Mouse (Mus musculus): ENCODE results near the gene Zfp42. TPM values are rescaled to one million over a fixed set of nuclear protein-coding genes. Genes with fewer than 3 reads are reported as not detected.
"Not testable (repeated sequence)": the region's sequence is repeated elsewhere in the genome, so short reads cannot be mapped to it uniquely, and the experiment has no call there.

The Zfp42 gene
- polyA plus RNA-seq (2015; fragmentation: Nextera tagmentation; extraction: Ambion mirVana) = not detected in 2 replicates

GRCm38 (mm10) chr8:43306896-43307295 lies at the start of gene Zfp42:
Gene Zfp42 (minus strand): TSS chr8:43306980.
- H3K9me3 ChIP-seq (ENCODE audit: control insufficient read depth, low read length) = 0 out of 2 replicates have a peak, but pooled peaks cover 3% of the 10 kb centered on the region
- H3K27me3 ChIP-seq (replicated peaks; ENCODE audit: control insufficient read depth, insufficient read depth, low read length) = no peaks in the 10 kb centered on the region
- no peak for ATAC-seq
- no peak within 1 kb of the TSS for H3K4me2 ChIP-seq (ENCODE audit: low read depth, low read length)
- no peaks in the 10 kb centered on the region for H3K4me1 ChIP-seq (ENCODE audit: control insufficient read depth, insufficient read depth, low read length)
- H3K27ac ChIP-seq (ENCODE audit: low read length) = no peak within 1 kb of the TSS
- H3K9ac ChIP-seq (ENCODE audit: low read depth, low read length) = no peak within 1 kb of the TSS
- WGBS = 42% methylated on average over 14 of the region's 14 CpGs
- H3K36me3 ChIP-seq (ENCODE audit: control insufficient read depth, insufficient read depth, low read length) = no peaks in the 10 kb centered on the region
- H3K4me3 ChIP-seq (ENCODE audit: low read length) = no peak within 1 kb of the TSS

GRCm38 (mm10) chr8:43356069-43356770 lies 49.4 kb upstream of the Zfp42 start:
- Histone ChIP-seq H3K9me3 (ENCODE audit: control insufficient read depth, low read length) (no peaks in the 10 kb centered on the region), H3K36me3 (ENCODE audit: control insufficient read depth, insufficient read depth, low read length) (no peaks in the 10 kb centered on the region), H3K27ac (ENCODE audit: low read length) (no peak overlapping the region), H3K27me3 (replicated peaks; ENCODE audit: control insufficient read depth, insufficient read depth, low read length) (no peaks in the 10 kb centered on the region), H3K9ac (ENCODE audit: low read depth, low read length) (no peak overlapping the region), H3K4me3 (ENCODE audit: low read length) (no peak overlapping the region), H3K4me2 (ENCODE audit: low read depth, low read length) (no peak overlapping the region), H3K4me1 (ENCODE audit: control insufficient read depth, insufficient read depth, low read length) (no peaks in the 10 kb centered on the region)
- ATAC-seq = no peak
- WGBS = 59% methylated on average over 12 of the region's 12 CpGs

- not testable (repeated sequence) for H3K36me3 ChIP-seq (ENCODE audit: control insufficient read depth, insufficient read depth, low read length); ATAC-seq; H3K27me3 ChIP-seq (replicated peaks; ENCODE audit: control insufficient read depth, insufficient read depth, low read length); H3K9ac ChIP-seq (ENCODE audit: low read depth, low read length); H3K9me3 ChIP-seq (ENCODE audit: control insufficient read depth, low read length); H3K4me2 ChIP-seq (ENCODE audit: low read depth, low read length); H3K4me1 ChIP-seq (ENCODE audit: control insufficient read depth, insufficient read depth, low read length); H3K4me3 ChIP-seq (ENCODE audit: low read length); H3K27ac ChIP-seq (ENCODE audit: low read length)
These were observed 45.5 kb upstream of the Zfp42 start for GRCm38 (mm10) chr8:43352241-43352640.

- no peaks in the 10 kb centered on the region for H3K36me3 ChIP-seq (ENCODE audit: control insufficient read depth, insufficient read depth, low read length)
- no peaks in the 10 kb centered on the region for H3K9me3 ChIP-seq (ENCODE audit: control insufficient read depth, low read length)
- no peak overlapping the region for H3K4me3 ChIP-seq (ENCODE audit: low read length)
- no peak for ATAC-seq
- 83% methylated on average over 5 of the region's 5 CpGs for WGBS
- H3K27me3 ChIP-seq (replicated peaks; ENCODE audit: control insufficient read depth, insufficient read depth, low read length) = no peaks in the 10 kb centered on the region
- no peak overlapping the region for H3K9ac ChIP-seq (ENCODE audit: low read depth, low read length)
- no peaks in the 10 kb centered on the region for H3K4me1 ChIP-seq (ENCODE audit: control insufficient read depth, insufficient read depth, low read length)
- no peak overlapping the region for H3K4me2 ChIP-seq (ENCODE audit: low read depth, low read length)
- H3K27ac ChIP-seq (ENCODE audit: low read length) = no peak overlapping the region
These were observed 31.8 kb upstream of the Zfp42 start for GRCm38 (mm10) chr8:43338555-43338954.

- H3K27me3 ChIP-seq (replicated peaks; ENCODE audit: control insufficient read depth, insufficient read depth, low read length) = no peaks in the 10 kb centered on the region
- no peaks in the 10 kb centered on the region for H3K36me3 ChIP-seq (ENCODE audit: control insufficient read depth, insufficient read depth, low read length)
- H3K27ac ChIP-seq (ENCODE audit: low read length) = no peak overlapping the region
- ATAC-seq = no peak
- WGBS = 72% methylated on average over 4 of the region's 4 CpGs
- no peak overlapping the region for H3K9ac ChIP-seq (ENCODE audit: low read depth, low read length)
- no peak overlapping the region for H3K4me2 ChIP-seq (ENCODE audit: low read depth, low read length)
- H3K4me3 ChIP-seq (ENCODE audit: low read length) = no peak overlapping the region
- H3K4me1 ChIP-seq (ENCODE audit: control insufficient read depth, insufficient read depth, low read length) = no peaks in the 10 kb centered on the region
- no peaks in the 10 kb centered on the region for H3K9me3 ChIP-seq (ENCODE audit: control insufficient read depth, low read length)
These were observed 26.7 kb upstream of the Zfp42 start for GRCm38 (mm10) chr8:43333465-43333864.

- H3K9ac ChIP-seq (ENCODE audit: low read depth, low read length) = no peak overlapping the region
- no peak overlapping the region for H3K27ac ChIP-seq (ENCODE audit: low read length)
- no peaks in the 10 kb centered on the region for H3K27me3 ChIP-seq (replicated peaks; ENCODE audit: control insufficient read depth, insufficient read depth, low read length)
- no peak for ATAC-seq
- H3K9me3 ChIP-seq (ENCODE audit: control insufficient read depth, low read length) = no peaks in the 10 kb centered on the region
- no peaks in the 10 kb centered on the region for H3K4me1 ChIP-seq (ENCODE audit: control insufficient read depth, insufficient read depth, low read length)
- H3K4me3 ChIP-seq (ENCODE audit: low read length) = no peak overlapping the region
- WGBS = 88% methylated on average over 7 of the region's 7 CpGs
- H3K36me3 ChIP-seq (ENCODE audit: control insufficient read depth, insufficient read depth, low read length) = no peaks in the 10 kb centered on the region
- H3K4me2 ChIP-seq (ENCODE audit: low read depth, low read length) = no peak overlapping the region
These were observed 24.9 kb upstream of the Zfp42 start for GRCm38 (mm10) chr8:43331657-43332056.

GRCm38 (mm10) chr8:43329913-43330705 lies 23.3 kb upstream of the Zfp42 start:
- Histone ChIP-seq H3K36me3 (ENCODE audit: control insufficient read depth, insufficient read depth, low read length) (no peaks in the 10 kb centered on the region), H3K9me3 (ENCODE audit: control insufficient read depth, low read length) (no peaks in the 10 kb centered on the region), H3K4me2 (ENCODE audit: low read depth, low read length) (no peak overlapping the region), H3K4me3 (ENCODE audit: low read length) (no peak overlapping the region), H3K27me3 (replicated peaks; ENCODE audit: control insufficient read depth, insufficient read depth, low read length) (no peaks in the 10 kb centered on the region), H3K4me1 (ENCODE audit: control insufficient read depth, insufficient read depth, low read length) (no peaks in the 10 kb centered on the region), H3K27ac (ENCODE audit: low read length) (no peak overlapping the region), H3K9ac (ENCODE audit: low read depth, low read length) (no peak overlapping the region)
- no peak for ATAC-seq
- 95% methylated on average over 21 of the region's 21 CpGs for WGBS

GRCm38 (mm10) chr8:43328666-43329065 lies 21.9 kb upstream of the Zfp42 start:
- Histone ChIP-seq H3K4me1 (ENCODE audit: control insufficient read depth, insufficient read depth, low read length) (no peaks in the 10 kb centered on the region), H3K4me3 (ENCODE audit: low read length) (no peak overlapping the region), H3K36me3 (ENCODE audit: control insufficient read depth, insufficient read depth, low read length) (no peaks in the 10 kb centered on the region), H3K9me3 (ENCODE audit: control insufficient read depth, low read length) (no peaks in the 10 kb centered on the region), H3K4me2 (ENCODE audit: low read depth, low read length) (no peak overlapping the region), H3K27ac (ENCODE audit: low read length) (no peak overlapping the region), H3K27me3 (replicated peaks; ENCODE audit: control insufficient read depth, insufficient read depth, low read length) (no peaks in the 10 kb centered on the region), H3K9ac (ENCODE audit: low read depth, low read length) (no peak overlapping the region)
- WGBS = 75% methylated on average over 10 of the region's 10 CpGs
- no peak for ATAC-seq

- no peaks in the 10 kb centered on the region for H3K4me1 ChIP-seq (ENCODE audit: control insufficient read depth, insufficient read depth, low read length)
- no peak overlapping the region for H3K4me3 ChIP-seq (ENCODE audit: low read length)
- H3K9me3 ChIP-seq (ENCODE audit: control insufficient read depth, low read length) = no peaks in the 10 kb centered on the region
- no peak overlapping the region for H3K4me2 ChIP-seq (ENCODE audit: low read depth, low read length)
- H3K9ac ChIP-seq (ENCODE audit: low read depth, low read length) = no peak overlapping the region
- 80% methylated on average over 5 of the region's 5 CpGs for WGBS
- ATAC-seq = no peak
- H3K36me3 ChIP-seq (ENCODE audit: control insufficient read depth, insufficient read depth, low read length) = no peaks in the 10 kb centered on the region
- no peaks in the 10 kb centered on the region for H3K27me3 ChIP-seq (replicated peaks; ENCODE audit: control insufficient read depth, insufficient read depth, low read length)
- no peak overlapping the region for H3K27ac ChIP-seq (ENCODE audit: low read length)
These were observed 14.0 kb upstream of the Zfp42 start for GRCm38 (mm10) chr8:43320771-43321170.
